Mouse (Mus musculus): Measurements from ENCODE around the gene Nck2.

Gene Nck2

DNA sequence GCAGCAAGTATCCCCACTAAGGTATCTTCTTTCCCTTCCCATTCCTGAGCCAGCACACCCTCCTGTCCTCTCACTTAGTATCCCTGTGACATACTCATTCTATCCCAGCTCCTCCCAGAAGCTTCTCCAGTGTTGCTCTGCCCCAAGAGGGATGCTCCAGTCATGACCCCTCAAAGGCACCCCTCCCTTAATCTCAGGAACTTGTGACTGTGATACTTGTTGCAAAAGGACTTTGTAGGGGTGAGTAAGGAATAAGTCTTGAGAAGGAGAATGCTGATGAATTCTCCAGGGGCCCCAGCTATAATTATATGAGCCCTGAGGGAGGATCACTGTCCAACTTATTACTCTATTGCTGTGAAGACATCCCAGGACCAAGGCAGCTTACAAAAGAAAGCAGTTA is 7.8 kb upstream of the Nck2 start:
- no peak for DNase-seq

DNA sequence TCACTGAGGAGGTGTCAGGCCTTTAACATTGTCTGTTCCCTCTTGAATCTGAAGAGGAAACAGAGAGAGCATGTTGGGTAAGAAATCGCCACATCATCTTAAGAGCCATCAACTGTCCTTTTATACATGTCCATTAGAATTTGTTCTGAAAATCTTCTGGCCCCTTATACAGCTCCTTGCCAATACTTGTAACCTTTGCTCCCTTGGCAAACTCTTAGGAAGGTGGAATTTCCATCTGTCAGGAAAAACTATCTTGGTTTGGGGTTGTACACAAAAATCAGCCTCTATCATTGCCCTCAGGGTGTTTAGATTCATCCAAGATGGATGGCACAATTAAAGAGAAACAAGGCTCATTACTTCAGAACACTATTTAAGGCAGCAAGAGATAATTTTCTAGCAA is 5.1 kb upstream of the Nck2 start:
- no peak for DNase-seq

DNA sequence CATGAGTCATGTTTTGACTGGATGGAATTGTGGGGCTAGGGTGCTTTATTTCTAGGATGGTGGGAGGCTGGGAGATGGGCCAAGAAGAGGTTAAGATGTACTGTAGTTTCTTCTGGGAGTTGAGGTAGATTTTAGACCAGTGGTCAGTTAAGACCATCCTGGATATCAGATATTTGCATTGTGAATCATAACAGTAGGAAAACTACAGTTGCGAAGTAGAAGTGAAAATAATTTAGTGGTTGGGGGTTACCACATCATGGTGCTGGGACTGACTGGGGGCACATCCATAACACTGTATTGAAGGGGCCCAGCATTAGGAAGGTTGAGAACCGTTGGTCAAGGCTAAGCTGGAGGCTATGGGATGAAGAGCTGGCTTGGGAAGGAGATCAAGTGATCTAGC is 1.8 kb upstream of the Nck2 start:
- DNase-seq: no peak

DNA sequence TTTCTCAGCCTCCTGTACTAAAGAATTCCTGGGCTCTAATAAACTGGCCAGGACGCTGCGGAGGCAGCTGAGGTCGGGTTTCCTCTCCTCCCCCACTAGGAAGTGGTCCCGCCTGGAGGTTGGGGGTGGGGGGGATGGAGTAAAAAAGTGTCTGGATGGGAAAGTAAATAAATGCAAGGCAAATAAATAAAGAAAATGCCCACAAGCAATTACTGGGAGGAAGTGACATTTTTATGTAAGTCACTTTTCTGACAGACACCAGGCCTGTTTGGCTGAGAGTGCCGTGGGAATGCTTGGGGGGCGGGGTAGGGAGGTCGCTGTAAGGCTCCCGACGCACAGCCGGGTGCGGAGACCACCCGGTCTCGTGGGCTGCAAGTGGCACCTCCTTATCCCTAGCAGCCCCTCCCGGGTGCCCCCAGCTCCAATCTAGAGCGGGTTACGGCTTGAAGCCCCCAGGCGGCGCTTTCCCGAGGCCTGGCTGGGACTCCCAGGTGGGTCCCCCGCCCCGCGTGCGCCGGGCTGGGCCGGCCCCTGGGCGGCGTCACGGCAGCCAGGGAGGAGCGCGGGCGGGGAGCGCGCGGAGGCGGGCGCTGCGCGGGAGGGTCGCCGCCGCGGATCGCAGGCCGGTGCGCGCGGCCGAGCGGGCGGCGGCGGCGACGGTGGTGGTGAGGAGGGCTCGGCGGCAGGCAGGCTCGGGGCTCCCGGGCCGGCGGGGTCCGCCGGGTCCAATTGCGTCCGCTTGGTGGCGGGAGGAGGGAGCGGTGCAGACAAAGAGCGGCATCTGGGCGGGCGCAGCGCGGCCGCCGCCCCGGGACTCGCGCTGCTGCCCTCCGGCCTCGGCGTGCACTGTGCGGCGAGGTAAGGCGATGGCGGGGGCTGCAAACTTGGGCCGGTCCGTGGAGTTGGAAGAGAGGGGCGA is 1.1 kb downstream of the Nck2 start:
- peak; percentile 79 for DNase-seq

DNA sequence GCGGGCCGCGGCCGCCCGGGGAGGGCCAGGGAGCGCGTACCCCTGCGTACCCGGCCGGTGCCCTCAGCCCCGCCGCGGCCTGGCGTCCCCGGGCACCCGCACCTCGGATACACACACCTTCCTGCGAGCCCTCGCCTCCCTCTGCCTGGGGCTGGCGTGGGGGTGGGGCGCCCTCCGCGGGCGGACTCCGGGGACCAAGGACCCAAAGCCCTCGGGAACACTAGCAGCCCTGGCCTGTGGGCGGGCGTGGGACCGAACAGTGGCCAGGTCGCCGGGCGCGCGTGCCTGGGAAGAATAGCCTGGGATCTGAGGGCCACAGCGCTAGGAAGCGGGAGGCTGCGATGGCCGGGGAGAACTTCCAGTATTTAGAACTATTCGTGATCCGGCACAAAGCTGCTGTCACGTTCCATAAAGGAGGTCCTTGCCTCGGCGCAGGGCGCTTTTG is 1.7 kb downstream of the Nck2 start:
- peak; percentile 65 for DNase-seq

DNA sequence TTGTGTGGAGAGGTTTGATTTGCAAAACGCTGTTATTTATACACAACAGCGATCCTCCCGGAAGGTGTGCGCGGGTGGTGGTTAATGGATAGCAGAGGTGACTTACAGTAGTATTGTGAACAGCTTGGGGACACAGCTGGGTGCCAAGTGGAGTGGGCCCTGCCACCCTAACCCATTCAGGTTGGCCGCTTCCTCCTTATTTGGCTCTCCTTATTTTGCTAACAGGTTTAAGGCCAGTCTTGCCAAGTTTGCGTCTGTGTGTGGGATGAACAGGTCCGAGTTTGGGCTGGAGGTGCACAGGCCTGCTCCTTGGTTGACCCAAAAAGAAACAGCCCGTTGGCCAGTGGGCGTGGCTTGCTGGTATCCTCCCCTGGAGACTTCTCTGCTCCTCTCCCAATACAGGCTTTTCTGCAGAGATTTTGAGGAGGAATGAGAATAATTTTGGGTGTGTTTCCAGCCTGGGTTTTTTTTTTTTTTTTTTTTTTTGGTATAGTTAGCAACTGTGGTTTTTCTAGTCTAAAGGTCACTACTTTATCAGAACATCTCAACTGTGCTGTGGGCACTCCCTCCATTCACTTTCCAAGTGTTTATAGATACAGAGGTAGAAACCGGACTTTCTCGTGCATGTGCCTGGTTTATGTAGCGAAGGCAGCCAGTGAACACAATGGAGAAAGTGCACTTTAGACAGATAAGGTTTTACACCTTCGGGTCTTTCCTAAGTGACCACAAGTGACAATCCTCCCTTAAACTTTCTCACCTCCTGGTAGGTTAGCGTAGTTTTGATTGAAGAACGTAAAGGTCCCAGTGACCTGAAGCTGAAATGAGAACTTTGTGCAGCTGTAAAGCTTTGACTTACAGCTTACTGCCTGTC is 2.6 kb downstream of the Nck2 start:
- DNase-seq: peak; percentile 80

DNA sequence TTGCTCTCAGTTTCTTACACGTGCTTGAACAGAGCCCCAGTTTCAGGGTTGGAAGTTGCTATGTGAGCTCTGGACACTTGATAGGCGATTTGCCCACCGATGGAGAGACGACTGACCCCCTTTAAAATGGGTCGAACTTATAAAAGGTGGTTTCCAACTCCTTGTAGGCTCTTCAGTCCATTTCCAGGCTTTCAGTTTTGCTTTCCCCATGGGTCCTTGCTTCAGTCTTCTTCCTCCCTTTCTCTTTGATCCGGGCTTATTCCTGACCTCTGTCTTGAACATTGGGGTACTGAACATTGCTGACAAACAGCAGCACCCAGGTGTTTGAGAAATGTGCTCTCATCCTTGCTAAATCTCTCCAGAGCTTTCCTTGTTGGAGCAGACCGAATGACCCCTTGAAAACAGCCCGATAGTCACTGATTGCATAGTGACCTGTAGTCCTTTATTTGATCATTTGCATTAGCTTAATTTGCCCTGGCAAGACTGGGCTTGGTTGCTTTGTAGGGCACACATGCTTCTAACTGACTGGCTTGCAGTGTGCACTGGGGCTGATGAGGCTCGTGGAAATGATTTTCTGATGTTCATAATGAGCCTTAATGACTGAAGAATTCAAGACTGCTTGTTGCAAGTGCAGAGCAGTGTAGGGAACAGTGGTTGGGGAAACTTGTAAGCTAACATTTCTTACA is 3.4 kb downstream of the Nck2 start:
- no peak for DNase-seq

DNA sequence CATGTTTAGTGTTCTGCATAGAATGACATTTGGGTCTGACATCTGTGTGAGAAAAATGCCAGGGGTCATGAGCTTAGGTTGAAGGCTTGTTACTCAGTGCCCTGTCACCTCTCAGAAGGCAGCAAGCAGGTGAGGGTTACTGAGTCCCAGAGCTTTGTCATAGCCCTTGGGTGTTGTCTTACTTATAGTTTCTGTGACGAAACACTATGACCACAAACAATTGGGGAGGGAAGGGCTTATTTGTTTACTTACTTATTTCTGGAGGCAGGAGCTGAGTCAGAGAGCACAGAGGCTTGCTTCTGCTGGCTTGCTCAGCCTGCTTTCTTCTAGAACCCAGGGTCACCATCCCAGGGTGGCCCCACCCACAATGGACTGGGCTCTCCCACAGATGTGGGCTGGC is 6.4 kb downstream of the Nck2 start:
- no peak for DNase-seq

DNA sequence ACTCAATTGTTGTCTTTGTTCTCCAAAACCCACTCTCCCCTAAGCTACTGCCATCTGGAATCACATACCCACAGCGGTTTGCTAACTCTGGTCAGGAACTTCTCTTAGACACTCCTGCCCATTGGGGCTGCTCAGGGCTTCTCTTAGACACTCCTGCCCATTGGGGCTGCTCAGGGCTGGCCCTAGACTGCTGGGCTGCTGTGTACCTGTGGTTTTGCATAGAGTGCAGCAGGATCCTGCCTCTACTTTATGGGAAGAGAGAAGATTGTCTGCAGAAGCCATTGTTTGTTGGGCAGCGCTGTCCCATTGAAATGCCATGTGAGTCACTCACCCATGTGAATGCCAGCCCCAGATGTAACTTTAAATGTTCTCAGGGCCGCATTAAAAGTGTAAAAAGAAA is 9.3 kb downstream of the Nck2 start:
- no peak for DNase-seq

DNA sequence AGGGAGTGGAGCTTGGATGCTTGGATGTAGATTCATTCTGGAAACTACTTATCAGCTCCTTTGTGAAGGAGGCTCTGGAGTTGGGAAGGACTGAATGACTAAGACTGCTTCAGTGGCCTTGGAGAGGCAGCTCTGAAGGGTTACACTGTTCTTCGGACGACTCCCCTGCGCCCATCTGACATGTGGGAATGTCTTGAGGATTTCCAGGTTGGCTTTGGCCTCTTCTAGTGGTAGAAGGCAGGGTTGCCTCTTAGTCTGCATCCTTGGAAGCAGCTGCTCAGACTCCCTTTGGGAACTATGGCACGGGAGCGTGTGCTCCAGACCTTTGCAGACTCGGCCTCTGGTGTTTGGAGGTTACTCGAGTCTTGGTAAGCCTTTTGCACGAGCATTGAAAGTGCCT is 10.4 kb downstream of the Nck2 start:
- no peak for DNase-seq

DNA sequence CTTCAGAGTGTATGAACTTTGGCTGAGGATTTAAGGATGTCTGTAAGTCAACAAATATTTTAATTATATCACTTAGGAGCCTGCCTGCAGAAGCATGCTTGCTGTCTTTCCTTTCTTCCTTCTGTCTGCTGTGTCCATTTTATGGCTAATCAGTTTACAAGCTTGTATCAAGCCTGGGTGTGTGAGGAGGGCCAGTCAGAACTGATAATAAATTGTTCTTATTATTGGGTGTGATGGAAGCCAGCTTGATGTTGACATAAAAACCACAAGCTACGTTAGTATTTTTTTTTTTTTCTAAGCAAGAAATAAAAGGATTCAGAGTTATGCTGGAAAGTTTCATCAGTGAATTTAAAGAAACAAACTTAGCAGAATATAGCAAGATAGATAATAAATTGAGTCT is 10.8 kb downstream of the Nck2 start:
- no peak for DNase-seq

DNA sequence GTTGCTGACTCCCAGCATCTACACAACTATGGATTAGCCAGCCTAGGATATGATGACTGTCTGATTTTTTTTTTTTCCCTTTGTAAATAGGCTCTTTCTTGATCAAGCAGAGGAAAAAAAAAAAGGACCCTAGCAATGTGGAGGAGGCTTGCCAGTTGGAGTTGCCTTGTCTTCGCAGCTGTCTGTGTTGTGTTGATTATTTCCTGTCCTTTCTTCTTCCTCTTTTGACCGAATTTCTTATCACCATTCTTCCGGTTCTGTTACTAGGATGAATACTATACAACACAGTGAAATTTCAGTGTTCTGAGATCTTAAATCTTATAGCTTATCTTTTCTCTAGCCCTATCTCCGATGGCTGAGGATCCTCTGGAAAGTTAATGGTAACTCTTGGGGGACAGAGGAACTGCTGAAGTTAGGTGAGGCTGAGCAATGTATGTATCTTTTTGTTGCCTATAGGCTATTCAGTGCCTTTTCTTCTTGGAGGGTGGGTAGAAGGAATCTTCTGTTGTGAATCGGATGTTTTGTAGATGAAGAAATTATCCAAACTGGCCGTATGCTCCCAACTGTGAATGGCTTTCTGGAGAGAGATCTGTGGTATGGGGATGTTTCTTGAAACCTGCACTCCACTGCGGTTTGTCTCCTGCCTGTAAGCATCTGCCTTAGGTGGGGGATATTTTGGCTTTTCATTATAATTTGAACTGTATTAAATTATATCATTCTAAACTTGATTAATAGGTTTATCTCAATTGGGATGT is 12.8 kb downstream of the Nck2 start:
- no peak for DNase-seq

DNA sequence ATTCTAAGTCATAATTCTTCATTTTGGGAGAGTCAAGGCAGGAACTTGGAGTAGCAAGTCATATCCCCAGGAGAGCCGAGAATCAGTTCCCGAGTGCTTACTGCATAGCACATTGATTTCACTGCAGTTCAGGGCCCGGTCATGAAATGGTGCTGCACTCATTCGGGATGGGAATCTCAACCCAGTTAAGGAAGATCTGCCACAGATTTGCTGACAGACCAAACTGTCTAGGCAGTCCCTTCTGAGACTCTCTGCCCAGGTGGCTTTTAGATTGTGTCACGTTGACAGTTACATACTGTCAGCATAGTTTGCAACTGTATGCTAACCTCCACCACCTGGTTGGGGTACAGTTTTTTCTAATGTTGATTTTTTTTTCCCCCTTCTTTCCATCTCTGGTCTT is 16.1 kb downstream of the Nck2 start:
- no peak for DNase-seq

DNA sequence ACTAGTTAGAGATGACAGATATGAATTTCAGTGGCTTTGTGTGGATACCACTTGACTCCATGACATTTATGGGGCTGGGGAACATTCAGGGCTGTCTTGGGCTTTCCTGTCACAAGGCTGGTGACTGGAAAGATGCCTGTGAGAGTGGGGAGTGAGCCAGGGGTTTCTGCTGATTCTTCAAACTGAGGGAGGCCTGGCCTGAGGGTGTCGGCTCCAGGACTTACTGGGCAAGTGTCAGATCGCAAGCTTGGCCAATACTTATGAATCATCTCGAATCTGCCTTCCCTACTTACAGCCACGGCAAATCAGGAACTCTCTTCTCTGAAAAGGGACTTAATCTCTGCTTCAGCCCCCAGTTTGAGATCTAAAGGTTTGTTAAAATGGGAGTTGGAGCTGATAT is 18.3 kb downstream of the Nck2 start:
- DNase-seq: no peak

DNA sequence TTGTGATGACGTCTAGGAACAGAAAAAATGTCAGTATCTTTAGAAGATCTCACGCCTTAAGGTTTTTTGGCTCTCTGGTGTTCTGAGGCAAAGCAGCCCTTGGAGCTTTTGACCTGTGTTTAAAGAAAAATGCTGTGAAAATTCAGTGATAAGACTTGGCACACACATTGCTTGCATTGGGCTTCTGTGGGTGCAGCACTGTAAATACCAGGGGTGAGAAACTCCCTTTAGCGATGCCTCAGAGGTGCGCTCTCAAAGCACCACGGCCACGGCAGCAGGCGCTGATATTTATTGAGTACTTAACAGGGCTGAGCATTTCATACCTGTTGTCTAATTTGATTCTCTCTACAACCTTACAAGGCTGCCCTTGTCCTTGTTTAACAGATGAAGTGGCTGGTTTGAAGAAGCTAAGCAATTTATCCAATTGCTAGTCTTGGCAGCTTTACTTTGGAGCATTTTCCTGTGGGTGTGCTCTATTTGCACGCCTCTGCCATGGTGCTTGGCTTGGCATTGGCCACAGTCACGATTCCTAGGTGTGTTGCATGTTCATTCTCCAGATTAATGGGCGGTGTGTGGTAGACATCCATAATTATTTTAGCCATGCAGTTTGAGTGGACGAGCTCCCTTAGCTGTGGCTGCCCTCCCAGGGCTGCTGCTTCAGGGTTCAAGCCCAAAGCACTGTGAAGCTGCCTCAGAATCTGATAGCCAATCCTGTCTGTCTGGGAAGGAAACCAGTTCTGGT is 19.7 kb downstream of the Nck2 start:
- DNase-seq: no peak

DNA sequence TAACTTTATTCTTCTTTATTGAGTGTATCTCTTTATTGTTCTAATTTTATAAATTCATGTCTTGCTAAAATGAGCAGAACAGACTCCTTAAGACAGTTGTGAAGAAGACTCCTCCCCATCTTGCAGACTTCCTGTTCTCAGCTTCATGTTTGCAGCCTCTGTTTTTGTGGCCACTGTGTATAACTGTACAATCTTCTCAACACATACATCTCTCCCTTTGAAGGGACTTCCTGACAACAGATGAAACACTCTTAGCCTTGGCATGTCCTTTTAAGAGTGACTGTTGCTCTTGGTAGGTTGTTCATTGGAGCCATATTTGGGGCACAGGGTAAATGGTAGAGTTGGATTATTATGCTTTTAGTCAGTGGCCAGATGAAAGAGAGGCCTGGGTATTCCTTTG is 20.6 kb downstream of the Nck2 start:
- DNase-seq: no peak

DNA sequence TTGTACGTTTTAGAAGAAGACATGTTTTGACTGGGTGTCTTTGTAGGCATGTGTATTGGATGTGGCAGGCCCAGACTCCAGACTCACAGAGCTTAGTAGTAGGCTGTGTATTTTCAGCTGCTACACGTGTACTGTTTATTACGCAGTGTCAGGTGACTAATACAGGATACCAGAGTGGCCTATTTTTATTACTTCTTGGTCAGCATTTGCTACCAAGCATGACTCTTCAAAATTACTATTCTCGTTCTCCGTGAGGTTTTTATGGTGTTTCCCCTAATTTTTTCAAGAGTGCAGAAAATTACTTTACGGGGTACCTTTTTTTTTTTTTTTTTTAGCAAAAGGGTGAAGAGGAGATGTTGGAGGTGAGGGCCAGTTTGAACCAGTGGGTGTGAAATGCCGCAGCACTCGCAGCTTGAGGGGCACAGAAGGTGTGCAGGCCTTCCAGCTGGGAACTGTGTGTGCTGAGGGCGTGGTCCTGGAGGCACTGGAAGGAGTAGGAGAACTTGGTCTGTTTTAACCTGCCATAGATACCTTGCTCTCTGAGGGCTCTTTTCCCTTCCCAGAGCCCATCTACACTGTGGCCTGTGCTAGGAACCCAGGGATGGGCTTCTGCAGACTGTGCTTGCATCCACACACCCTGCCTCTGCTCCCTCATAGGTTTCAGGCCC is 21.7 kb downstream of the Nck2 start:
- no peak for DNase-seq

DNA sequence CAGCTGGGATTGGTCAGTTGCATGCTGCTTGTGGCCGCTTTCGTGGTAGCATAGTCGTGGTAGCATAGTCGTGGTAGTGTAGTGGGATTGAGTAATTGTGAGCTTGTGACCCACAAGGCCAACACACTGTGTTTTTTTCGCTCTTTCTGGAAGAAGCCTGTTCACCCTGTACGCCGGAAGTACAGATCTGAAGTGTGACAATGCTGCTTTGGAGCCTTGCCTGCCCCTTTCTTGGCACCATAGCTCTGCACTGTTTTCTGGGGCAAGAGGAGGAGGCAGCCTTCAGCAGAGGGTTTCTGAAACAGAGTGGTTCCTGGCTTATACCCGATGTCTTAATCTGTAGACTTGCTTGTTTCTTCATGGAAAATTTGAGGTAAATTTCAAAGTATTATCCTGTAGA is 23.3 kb downstream of the Nck2 start:
- DNase-seq: peak; percentile 81

DNA sequence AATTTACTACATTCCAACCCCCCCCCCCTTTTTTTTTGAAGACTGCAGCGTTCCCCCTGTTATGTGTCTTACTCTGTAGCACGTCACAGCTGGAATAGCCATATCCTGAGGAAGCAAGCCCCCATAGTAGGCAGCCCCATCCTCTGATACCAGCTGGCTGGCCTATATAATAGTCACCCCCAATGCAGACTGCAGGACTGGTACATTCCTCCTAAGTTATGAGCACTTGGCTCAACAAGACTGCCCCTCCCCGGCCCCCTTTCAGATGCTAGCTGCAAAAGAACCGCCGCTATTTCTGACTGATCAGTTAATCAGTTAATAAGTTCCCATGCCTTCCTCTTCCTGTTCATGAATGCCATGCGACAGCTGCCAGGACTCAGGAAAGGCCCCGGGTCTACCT is 23.8 kb downstream of the Nck2 start:
- no peak for DNase-seq

DNA sequence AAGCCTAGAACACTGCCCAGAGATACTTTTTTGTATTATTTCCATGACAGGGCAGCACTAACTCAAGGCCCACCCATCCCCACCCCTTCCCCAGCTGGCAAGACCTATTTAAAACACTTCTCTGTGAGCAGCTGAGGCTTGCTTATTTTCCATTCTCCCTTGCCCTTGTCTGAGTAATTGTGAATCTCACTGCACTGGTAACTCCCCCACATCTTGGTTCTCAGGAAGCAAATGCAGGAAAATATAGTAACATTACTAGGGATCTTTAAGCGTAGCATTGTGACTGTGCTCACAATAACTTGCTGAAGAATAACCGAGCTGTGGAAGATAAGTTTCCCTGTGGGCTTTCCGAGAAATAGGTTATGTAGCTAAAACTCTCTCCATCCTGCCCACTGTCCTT is 24.6 kb downstream of the Nck2 start:
- no peak for DNase-seq

DNA sequence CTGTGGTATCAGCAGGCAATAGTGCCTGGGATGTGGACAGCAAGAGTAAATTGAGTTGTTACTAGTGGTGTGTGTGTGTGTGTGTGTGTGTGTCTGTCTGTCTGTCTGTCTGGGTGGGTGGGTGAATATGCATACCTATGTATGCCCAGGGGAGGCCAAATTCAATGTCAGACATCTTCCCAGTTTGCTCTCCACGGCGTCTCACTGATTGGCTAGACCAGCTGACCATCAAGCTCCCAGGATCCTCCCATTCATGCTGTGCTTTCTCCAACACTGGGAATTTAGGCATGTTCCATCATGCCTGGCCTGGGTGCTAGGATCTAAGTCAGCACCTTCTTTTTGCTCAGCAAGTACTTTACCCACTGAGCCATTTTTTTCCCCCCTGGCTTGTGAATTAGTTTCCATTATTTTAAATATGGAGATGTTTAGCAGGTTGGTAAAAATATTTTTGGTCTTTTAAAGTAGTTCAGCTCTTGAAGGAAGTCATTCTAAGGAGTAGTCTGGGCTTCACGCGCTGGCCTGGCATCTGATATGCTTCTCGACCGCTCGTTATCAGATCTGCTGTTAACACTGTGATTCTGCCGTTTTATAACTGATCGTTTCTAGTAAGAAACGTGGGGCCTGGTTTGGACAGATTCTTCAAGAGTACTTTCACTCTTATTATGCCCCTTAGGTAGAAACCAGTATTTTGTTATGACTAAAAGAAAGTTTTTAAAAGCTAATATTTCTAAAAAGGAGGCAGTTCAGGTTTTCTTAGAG is 26.2 kb downstream of the Nck2 start:
- DNase-seq: no peak
